Mouse (Mus musculus): ENCODE results near the gene Rftn1.

DNA sequence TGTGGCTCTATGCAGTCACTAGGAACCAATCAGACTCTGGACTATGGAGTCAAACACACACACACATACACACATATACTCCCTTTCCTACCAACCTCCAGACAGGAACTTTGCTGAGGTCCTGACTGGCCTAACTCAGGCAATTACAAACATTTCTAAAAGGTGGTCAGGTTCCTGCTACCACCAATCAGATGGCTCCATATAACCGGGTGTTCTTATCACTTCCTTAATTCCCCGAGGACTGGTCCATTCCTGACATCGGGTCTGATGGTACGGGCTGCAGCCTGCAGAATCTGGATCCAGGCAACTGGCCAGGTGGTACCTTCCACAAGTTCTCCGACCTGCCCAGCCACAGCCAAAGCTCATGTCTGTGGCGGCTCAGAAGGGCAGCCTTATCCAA lies 226.0 kb downstream of the Rftn1 start:
- TF ChIP-seq GATA1 (IDR thresholded peaks at IDR 0.05; ENCODE audit: borderline replicate concordance, low read length), result no peak
- TF ChIP-seq FLI1 (IDR thresholded peaks at IDR 0.05; ENCODE audit: low read length), result no peak

Data from megakaryocyte, embryonic 14.5 days (primary cell).